Mouse (Mus musculus): ENCODE results near the gene Nufip1.

GRCm38 (mm10) chr14:76145248-76145647, 34.6 kb downstream of the Nufip1 start:
- TF ChIP-seq CTCF (IDR thresholded peaks at IDR 0.05; ENCODE audit: borderline replicate concordance, insufficient read depth, low read length) (no peak), POLR2A (IDR thresholded peaks at IDR 0.05; ENCODE audit: low read depth, low read length) (no peak)

All from embryonic fibroblast, embryonic 13.5 days (primary cell).